Mouse (Mus musculus) heart, adult 2 months (tissue): ENCODE data around the gene Dnajc30. TPM values are rescaled to one million over a fixed set of nuclear protein-coding genes. Genes with fewer than 3 reads are reported as not detected.

Experiments
- DNase-seq, 2 experiments: peaks; one replicate each; pipeline ENCODE4 v3.0.0; 2021
- H3K27ac ChIP-seq: fragments of 200-600 bp; 2 replicates; pipeline ENCODE4 v1.8.1; 2022
- H3K27me3 ChIP-seq: fragments of 200-500 bp; 2 replicates; pipeline ENCODE4 v1.6.1; 2012; ENCODE audit warnings: mild to moderate bottlenecking, low read length, inconsistent platforms, mixed read lengths; ENCODE audit not compliant: control insufficient read depth, insufficient read depth
- H3K36me3 ChIP-seq: fragments of 200-500 bp; 2 replicates; pipeline ENCODE4 v1.6.1; 2012; ENCODE audit warnings: low read length, inconsistent platforms; ENCODE audit not compliant: control insufficient read depth, insufficient read depth
- H3K4me1 ChIP-seq: fragments of 200-500 bp; 2 replicates; pipeline ENCODE4 v1.6.1; 2011; ENCODE audit warnings: low read length; ENCODE audit not compliant: control insufficient read depth, insufficient read depth
- H3K4me3 ChIP-seq: fragments of 200-600 bp; 2 replicates; pipeline ENCODE4 v1.8.1; 2022
- H3K79me2 ChIP-seq: fragments of 200-500 bp; replicated peaks from 2 replicates; pipeline ENCODE4 v1.6.1; 2012; ENCODE audit warnings: mild to moderate bottlenecking, inconsistent platforms, low read length, moderate library complexity, mixed read lengths; ENCODE audit not compliant: control insufficient read depth, insufficient read depth
- H3K9ac ChIP-seq: fragments of 200-500 bp; 2 replicates; pipeline ENCODE4 v1.6.1; 2012; ENCODE audit warnings: low read depth, mild to moderate bottlenecking, control low read depth, inconsistent platforms, low read length, mixed read lengths
- CTCF ChIP-seq: fragments of 200-600 bp; IDR thresholded peaks from 2 replicates; pipeline ENCODE4 v1.8.1; 2022; ENCODE audit warnings: antibody characterized with exemption, mild to moderate bottlenecking, moderate library complexity
- EP300 ChIP-seq: fragments of 200-500 bp; IDR thresholded peaks from 2 replicates; pipeline ENCODE4 v1.6.1; 2011; ENCODE audit warnings: low read depth, low read length, control low read depth; ENCODE audit not compliant: insufficient read depth
- POLR2A ChIP-seq: fragments of 200-500 bp; IDR thresholded peaks from 2 replicates; pipeline ENCODE4 v1.6.1; 2011; ENCODE audit warnings: mild to moderate bottlenecking, low read depth, low read length, control low read depth; ENCODE audit not compliant: insufficient read depth
- WGBS: fragments of 180-500 bp; shearing (Covaris S2); methylation state at CpG from one replicate; pipeline ENCODE4 v1.1.7; 2018; 5-methylcytosine and 5-hydroxymethylcytosine counted together
- intact Hi-C: fragments of 180-260 bp; cut with DNase I; formaldehyde crosslinking; loops from one replicate; pipeline ENCODE4 v1.15.1; 2025
- long read RNA-seq: library from polyadenylated mRNA; stranded (forward); transcript quantifications from one replicate; pipeline ENCODE4 v2.0.0, GENCODE M21; 2021
- polyA plus RNA-seq: library from polyadenylated mRNA; depleted of rRNA; stranded (reverse); fragments of >200 nt; gene quantifications from 2 replicates; pipeline ENCODE4 v1.2.3, GENCODE M21; 2012; rRNA removed
- total RNA-seq, 2 experiments: library from RNA; stranded (reverse); gene quantifications; 2 replicates each; pipeline ENCODE4 v1.2.3; 2021

The Dnajc30 gene
- total RNA-seq (10 to 100 TPM; 38.4 to 46.1 TPM), polyA plus RNA-seq (34.7 and 35.7 TPM in 2 replicates)
- long read RNA-seq, transcript Dnajc30-201 (1 exons, 1,661 nt): major isoform, 45 of 47 reads
- long read RNA-seq, partial matches to known transcripts: 0 of 47 reads
- long read RNA-seq, other reads (novel, unspliced or antisense): 2 of 47 reads

- TF ChIP-seq EP300: 0 out of 2 replicates have a peak, but pooled peaks have one; percentile 47
- TF ChIP-seq CTCF: no peak
- peak; percentile 81 for TF ChIP-seq POLR2A
- Histone ChIP-seq H3K27ac (peak within 1 kb of the TSS; percentile 83), H3K79me2 (no peaks in the 10 kb centered on the region), H3K4me3 (peak within 1 kb of the TSS; percentile 85), H3K4me1 (peaks cover 2% of the 10 kb centered on the region), H3K9ac (peak within 1 kb of the TSS; percentile 93), H3K27me3 (no peaks in the 10 kb centered on the region), H3K36me3 (no peaks in the 10 kb centered on the region)
- peak; percentile 96 to 97 for DNase-seq
- intact Hi-C loops: loop anchor here (5.0 kb wide), 1 partner anchor 42 kb away; the partner anchor contains the start of gene Stx1a
- under 1% methylated on average over 52 of the region's 52 CpGs for WGBS
Measured at GRCm38 (mm10) chr5:135063629-135064381, at the start of gene Dnajc30. TSS of gene Dnajc30 (plus strand) at chr5:135064202.

GRCm38 (mm10) chr5:135015497-135015896 is 48.5 kb upstream of the Dnajc30 start:
- TF ChIP-seq EP300 (peak; percentile 79; the same call in 1 of the 2 replicates), POLR2A (no peak), CTCF (no peak)

GRCm38 (mm10) chr5:135016224-135016759 is 47.7 kb upstream of the Dnajc30 start:
- no peak overlapping the region for H3K9ac ChIP-seq

More at GRCm38 (mm10) chr5:135015497-135015896, 48.5 kb upstream of the Dnajc30 start:
- intact Hi-C loops: loop anchor here (1.0 kb wide), 1 partner anchor 103 kb away; no protein-coding TSS in a partner anchor
- Histone ChIP-seq H3K27ac (no peak overlapping the region), H3K27me3 (no peaks in the 10 kb centered on the region), H3K36me3 (no peaks in the 10 kb centered on the region), H3K9ac (no peak overlapping the region), H3K79me2 (no peaks in the 10 kb centered on the region), H3K4me3 (no peak overlapping the region), H3K4me1 (peaks cover 1% of the 10 kb centered on the region; the same call in 1 of the 2 replicates)
- DNase-seq: peak; percentile 85 to 93
- WGBS: 15% methylated on average over 7 of the region's 7 CpGs

GRCm38 (mm10) chr5:135021814-135022213 is 42.2 kb upstream of the Dnajc30 start:
- WGBS: 22% methylated on average over 6 of the region's 6 CpGs
- Histone ChIP-seq H3K4me3 (no peak overlapping the region), H3K27ac (no peak overlapping the region), H3K79me2 (no peaks in the 10 kb centered on the region), H3K4me1 (peaks cover 3% of the 10 kb centered on the region), H3K9ac (no peak overlapping the region), H3K27me3 (no peaks in the 10 kb centered on the region), H3K36me3 (no peaks in the 10 kb centered on the region)
- intact Hi-C loops: loop anchor here (2.0 to 5.0 kb wide), 2 partner anchors 40 to 53 kb away; partner anchors contain the start of genes Bud23 and Dnajc30
- DNase-seq: peak; percentile 65 to 77
- TF ChIP-seq POLR2A (no peak), EP300 (no peak), CTCF (no peak)

More at GRCm38 (mm10) chr5:135016224-135016759, 47.7 kb upstream of the Dnajc30 start:
- 42% methylated on average over 4 of the region's 4 CpGs for WGBS
- H3K4me3 ChIP-seq: no peak overlapping the region
- TF ChIP-seq EP300: no peak
- TF ChIP-seq CTCF: peak; percentile 45
- H3K4me1 ChIP-seq: peaks cover 1% of the 10 kb centered on the region
- DNase-seq: no peak
- no peaks in the 10 kb centered on the region for H3K36me3 ChIP-seq
- no peaks in the 10 kb centered on the region for H3K27me3 ChIP-seq
- H3K27ac ChIP-seq: no peak overlapping the region
- intact Hi-C loops: no loop called here
- no peaks in the 10 kb centered on the region for H3K79me2 ChIP-seq

- Histone ChIP-seq H3K27me3 (no peaks in the 10 kb centered on the region), H3K36me3 (no peaks in the 10 kb centered on the region), H3K4me3 (peak within 1 kb of the TSS; percentile 72), H3K79me2 (no peaks in the 10 kb centered on the region), H3K4me1 (peaks cover 4% of the 10 kb centered on the region), H3K27ac (peak within 1 kb of the TSS; percentile 31), H3K9ac (peak within 1 kb of the TSS; percentile 80)
- intact Hi-C loops: loop anchor here (5.0 kb wide), 1 partner anchor 39 kb away; the partner anchor contains the start of genes Bud23 and Dnajc30
- WGBS: 2% methylated on average over 61 of the region's 61 CpGs
- DNase-seq: peak; percentile 92
- 0 out of 2 replicates have a peak, but pooled peaks have one; percentile 12 for TF ChIP-seq CTCF
- TF ChIP-seq POLR2A: peak; percentile 84
- no peak for TF ChIP-seq EP300
Measured at GRCm38 (mm10) chr5:135023344-135024173, 40.4 kb upstream of the Dnajc30 start, which contains the start of gene Stx1a. TSS of gene Stx1a (plus strand) at chr5:135023482.
